Mouse (Mus musculus) urinary bladder, postnatal 10 days (tissue): ENCODE results near the gene Engase.
A peak's percentile ranks its signal among the peaks of the same experiment; 100 is the strongest.

Experiments
- DNase-seq: peaks from one replicate; pipeline ENCODE4 v3.0.0; 2022; ENCODE audit warnings: low spot score

Gene Engase

DNA sequence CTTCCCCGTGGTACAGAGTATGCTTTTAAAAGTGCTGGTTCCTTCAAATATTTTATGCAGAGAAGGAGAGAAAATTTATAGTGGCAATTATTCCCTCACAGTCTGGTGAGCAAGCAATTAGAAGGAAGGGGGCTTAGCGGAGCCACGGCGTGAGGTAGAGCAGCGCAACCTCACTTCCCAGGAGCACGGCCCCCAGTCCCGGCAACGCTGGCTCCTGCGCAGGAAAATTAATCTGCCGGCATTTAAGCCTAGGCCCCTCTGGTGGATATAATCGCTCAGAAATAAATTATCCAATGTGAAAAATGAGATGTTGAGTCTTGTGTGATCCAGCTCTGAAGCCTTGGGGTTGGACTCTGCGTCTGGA, 12.3 kb downstream of the Engase start:
- DNase-seq = no peak

DNA sequence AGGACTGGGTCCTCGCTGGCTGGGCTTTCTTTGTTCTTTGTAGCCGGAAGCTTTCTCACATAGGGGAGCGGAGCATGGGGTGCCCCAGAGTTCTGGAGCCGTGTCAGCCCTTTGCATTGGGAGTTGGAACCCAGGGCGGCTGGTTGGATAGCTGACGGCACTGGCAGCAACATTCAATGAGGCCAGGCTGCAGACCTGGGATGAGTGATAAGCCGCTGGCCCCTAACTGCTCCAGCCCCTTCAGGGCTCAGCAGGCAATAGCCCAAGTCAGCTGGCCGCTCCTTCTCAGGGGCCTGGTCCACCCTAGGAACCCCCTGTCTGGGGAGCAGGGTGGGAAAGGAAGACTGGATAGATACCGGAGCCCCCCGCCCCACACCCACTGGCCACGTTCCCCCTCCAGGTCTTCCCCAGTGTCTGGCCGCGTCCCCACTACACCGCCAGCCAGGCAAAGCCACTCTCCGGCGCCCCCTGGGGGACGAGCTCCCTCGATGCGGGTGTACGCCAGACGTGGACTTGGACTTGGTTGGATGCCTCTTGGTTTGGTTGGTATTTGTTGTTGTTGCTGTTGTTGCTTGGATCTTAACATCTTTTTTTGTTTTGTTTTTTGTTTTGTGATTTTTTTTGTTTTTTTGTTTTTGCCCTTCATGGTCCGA, 14.1 kb downstream of the Engase start:
- peak; percentile 57 for DNase-seq

DNA sequence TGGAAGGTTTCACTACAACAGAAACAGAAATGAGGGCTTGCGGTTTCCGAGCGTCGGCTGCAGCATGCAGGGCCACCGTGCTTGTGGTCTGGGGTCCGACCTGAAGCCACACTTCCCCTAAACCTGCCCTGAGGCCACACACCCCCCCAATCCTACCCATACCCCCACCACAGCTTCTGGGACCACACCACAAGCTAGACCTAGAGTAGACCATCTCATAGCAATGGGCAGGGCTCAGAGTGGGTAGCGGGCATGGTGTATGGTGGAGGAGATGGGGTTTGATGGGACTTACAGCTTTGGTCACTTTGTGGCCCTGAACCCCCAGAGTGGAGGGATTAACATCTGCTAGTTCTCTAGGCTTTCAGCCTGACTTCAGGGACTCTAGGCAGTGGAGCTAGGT, 14.6 kb downstream of the Engase start:
- no peak for DNase-seq

DNA sequence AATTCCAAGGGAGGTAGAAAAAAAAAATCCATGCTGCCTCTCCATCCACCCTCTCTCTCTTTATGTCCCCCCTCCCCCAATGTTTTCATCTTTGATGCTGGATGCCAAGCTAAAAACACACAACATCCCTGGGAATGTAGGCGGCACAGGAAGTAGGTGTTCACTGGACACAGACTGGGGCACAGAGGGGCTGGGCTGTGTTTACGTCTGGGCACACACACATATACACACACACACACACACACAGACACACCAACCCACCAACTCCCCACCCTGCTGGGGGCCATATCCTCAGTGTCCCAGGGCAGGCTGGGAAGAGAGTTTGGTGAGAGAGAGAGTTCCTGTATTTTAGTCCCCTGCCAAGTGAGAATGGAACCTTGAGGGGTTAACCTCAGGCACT, 16.8 kb downstream of the Engase start:
- DNase-seq = no peak

DNA sequence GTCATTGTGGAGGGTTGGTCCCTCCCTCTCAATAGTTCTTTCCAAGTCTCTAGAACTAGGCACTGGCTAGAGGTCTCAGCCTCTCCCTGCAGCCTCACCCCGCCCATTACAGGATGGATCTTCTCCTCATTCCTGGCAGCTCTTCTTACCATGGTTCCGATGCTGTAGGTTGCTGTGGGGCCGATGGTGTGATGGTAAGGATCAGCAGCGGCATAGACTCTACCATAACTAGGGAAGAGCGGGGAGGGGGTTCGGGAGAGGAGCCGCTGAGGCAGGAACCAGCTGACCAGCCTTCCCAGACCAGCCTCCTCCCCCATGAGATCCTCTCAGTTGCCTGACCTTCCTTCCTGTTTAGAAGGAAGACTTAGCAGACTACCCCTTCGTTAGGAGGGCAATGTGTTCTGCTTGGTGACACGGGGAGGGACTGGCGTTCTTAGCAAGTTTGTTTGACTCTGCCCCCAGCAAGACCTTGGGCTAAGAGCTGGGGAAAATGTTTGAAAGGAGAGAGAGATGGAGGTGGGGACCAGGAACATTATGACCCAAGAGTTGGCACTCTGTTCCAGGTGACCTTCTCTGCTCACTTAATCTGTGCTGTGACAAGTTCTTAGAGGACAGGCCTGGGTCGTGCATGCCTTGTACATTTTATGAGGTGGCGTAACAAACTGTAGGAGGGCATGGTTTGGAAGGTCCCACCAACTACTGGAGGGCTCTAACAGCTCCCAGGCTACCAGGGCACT, 17.5 kb downstream of the Engase start:
- no peak for DNase-seq

DNA sequence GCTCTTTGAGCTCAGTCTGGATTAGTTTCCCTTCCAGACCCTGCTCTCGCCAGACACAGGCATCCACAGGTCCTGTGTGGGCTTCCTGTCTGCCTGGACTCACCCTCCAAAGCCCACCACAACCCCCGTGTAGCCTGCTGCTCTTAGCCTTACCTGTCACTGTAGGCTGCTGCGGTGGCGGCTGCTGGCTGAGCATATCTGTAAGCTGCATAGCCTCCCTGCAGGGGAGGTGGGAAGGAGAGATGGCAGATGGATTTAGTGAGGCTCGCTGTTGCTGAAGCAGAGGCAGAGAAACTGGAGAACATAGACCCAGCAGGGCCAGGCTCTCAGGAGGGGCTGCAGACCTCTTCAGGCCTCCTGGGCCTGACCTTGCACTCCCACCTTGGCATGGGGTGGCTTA, 18.4 kb downstream of the Engase start:
- DNase-seq = no peak

DNA sequence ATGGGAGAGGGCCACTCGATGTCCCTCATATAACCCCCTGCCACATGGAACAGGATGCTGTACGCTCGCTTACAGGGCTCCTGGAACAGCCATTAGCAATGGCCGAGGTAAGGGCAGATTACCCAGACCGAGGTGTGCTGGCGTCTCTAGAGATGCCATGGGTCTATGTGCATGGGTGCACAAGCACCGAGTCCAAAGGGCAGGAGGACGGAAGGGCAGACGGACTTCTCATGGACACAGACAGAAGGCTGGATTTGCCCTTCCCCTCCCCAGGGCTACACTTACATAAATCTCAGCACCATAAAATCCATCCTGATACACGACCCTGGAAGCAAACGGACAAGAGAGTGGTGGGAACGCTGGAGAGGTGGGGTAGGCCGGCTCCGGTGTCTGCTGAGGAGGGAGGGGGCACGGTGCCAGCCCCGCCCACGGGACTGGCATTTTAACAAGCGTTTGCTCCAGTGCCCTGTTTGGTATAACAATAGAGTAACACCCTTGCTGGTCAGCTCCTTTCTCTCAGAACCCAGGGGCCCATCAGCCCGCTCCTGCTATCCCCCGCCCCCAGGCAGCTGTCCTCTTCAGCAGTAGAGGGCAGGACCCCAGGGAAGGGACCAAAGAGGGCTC, 19.5 kb downstream of the Engase start:
- no peak for DNase-seq

DNA sequence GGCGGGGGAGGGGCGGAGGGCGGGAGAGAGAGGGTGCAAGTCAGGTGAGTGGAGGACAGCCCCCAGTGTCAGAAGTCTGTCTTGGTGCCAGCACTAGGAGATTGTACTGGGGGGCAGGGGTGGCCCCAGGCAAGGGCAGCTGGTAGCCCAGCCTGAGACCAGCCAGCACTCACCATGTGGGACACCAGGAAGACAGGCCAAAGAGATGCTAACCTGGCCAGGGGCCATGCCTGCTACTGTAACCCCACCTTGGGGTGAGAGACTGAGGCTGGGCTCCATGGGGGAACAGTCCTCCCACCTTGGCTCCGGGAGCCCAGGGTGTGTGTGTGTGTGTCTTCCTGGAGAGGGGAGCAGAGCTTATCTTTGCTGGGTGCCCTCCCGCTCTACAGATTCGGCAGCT, 26.4 kb downstream of the Engase start:
- no peak for DNase-seq

DNA sequence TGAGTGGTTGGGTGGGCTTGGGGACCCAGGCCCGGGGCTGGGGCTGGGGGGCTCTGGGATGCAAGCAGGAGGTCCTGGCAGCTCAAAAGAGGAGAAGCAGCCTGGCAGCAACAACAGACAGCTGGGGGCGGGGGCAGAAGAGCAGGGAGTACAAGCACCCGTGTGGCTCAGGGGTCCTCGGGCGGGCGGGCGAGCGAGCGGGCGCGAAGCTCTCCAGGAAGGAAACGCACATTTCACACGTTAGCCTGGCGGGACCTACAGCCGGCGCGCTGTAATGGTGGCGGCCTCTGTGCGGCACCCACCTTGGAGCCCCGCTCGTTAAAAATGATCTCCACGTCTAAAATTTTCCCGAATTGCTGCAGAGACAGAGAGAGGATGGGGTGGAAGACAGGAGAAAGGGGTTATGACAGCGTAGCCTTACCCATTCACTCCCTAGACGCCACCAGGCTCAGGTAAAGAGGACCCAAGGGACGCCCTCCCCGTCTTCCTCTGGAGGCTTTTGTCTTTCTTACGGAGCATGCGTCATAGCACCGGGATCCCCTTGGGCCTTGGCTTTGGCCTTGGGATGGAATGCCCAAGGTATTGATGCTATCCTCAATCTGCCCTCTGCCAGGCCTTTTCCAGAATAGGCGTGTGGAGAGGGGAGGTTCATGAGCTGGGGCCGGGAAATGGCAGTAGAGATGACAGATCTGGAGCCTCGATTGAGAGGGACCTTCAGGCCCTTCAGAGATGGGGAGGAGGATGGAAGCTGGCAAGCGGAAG, 27.0 kb downstream of the Engase start:
- no peak for DNase-seq

DNA sequence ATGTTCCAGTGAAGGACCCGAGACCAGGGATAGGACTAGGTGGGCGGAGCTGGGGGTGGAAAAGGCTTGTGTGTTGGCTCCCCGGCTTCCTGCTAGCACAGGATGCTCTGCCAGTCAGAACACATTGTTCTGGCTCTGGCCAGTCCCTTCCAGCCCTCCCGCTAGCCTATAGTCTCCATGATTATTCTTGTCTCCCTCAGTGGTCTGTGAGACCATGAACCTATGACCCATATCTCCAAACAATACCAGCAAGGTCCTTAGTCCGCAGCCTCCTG, 27.5 kb downstream of the Engase start:
- no peak for DNase-seq

DNA sequence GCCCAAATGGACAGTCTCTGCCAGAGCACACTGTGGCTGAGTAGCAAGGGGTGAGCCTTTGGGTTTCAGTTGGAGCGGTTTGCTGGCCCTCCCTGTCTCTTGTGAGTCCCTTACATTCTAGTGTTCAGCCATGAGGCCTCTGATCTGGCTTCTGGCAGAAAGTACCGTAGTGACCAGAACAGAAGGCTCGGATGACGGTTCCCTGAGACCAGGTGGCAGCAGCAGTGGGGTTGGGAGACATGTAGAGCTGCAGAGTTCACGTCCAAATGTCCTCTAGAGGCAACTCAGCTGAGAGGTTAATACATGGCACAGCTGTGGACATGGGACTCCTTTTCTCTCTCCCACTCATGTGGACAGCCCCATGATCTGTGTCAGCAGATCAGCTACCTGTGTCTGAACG, 30.5 kb downstream of the Engase start:
- no peak for DNase-seq

DNA sequence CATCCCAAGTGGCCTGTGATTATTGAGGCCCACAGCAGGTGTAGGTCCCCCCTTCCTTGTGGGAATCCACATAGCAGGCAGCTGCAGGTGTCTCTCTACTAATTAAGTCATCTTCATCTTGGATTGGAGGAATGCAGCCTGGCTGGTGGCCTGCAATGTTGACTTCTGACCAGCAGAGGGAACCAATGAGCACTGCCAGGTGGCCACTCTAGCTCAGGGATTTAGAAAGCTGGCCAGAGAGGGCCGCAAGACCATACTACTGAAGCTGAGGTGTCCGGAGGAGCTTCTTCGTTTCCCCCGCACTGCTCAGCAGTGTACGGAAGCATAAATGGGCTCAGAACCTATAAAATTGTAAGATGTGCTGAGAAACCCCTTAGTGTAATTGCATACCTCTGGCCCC, 31.3 kb downstream of the Engase start:
- no peak for DNase-seq

DNA sequence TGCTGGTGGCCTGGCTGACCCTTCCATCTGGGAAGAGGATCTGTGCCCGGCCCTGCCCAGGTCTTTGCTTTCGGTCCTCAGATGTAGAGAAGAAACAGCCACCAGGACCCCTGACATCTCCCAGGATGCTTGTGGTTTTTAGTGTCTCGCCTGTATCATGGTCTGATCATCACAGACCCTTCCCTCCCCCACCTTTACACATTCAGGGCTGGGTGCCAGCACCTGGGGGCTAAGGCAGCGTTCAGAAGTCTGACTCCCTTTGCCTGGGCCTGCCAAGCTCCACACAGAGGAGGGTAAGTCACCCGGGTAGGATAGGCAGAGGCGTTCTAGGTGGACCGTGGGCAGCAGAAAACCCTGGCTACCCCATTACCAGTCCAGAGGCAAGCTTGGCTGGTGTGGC, 31.7 kb downstream of the Engase start:
- no peak for DNase-seq

DNA sequence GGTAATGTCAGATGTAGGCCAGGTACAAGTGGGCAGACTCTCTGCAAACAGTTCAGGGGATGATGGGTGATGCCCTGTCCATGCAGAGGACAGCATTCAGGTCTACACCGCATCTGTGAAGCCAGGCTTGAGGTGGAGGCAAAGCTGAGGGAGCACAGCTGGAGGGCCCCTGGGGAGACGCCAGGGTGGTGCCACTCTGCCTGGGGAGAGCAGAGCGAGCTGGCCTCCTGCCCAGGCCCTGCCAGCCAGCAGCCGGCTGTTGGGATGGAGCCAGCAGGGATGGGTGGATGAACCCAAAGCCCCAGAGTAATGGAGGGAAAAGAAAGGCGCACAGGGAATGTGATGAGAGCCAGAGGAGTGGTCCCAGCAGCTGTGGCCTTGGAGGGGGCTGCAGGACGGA, 35.2 kb downstream of the Engase start:
- DNase-seq = no peak

DNA sequence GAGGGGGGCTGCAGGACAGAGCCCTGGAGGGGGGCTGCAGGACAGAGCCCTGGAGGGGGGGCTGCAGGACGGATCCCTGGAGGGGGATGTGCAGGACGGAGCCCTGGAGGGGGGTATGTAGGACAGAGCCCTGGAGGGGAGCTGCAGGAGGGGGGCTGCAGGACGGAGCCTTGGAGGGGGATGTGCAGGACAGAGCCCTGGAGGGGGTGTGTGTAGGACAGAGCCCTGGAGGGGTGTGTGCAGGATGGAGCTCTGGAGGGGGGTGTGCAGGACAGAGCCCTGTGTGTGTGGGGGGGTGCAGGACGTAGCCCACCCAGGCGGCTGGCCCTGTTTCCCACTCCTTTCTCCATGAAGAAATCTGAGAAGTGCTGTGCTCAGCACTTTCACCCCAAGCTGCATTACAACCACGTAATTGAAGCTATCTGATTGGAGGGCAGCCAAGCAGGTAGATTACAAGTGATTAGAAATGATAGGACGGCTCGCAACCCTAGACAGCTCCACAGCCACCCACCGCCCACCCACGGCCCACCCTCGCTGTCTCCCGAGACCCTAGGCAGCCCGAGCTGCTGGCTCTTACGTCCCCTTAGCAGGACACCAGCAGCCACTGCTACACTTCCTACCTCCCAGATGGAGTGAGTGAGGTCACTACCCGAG, 35.8 kb downstream of the Engase start:
- DNase-seq = no peak

DNA sequence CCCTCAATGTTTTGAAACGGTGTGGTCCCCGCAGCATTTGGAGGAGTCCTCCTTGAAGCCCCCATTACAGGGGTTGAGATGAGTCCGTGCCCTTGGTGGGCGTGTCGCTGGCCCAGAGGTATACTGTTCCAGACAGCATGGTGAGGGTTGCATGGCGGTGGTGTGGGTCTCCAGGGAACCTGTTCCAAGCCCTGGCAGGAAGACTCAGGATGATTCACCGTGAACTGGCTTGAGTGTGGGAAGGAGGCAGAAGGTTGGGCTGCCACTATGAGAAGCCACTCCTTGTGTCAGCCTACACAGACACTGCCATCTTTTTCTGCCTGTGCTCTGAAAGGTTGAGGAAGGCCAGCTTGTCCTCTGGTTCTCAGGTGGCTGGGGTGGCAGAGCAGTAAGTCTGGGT, 41.3 kb downstream of the Engase start:
- DNase-seq = no peak

DNA sequence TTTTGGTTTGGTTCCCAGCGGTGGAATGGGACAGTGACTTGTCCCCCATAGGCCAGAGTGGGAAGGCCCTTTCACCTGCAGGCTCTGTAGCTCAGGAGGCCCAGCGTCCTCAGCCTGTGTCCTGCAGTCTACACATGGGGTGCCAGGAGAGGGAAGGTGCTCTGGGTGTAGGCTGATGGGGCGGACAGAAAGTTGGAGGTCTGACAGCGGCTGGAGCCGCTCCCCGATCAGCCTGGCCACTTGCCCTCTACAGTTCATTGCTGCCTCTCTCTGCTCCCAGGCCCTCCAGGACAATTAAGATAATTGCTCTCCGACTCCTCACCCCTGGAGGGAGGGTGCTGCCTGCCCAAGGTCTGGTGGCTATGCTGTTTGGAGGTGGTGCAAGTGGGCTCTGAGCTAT, 42.1 kb downstream of the Engase start:
- DNase-seq = no peak

DNA sequence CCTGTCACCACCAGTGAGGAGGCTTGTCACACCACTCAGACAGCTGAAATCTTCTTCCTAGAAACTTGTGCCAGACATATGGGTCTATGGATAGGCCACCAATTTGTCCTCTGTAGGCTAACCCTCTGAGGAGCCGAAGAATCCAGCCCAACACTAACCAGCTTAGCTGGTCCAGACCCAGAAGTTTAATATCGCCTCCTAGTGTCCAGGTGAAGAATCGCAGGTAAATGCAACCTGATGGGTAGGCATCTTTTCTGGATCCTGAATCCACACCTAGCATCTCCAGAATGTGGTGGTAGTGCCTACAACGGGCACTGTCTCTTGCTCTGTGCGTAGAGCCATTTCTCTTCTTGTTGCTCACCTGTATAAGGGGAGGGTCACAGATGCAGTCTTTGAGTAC, 43.6 kb downstream of the Engase start:
- DNase-seq = no peak

DNA sequence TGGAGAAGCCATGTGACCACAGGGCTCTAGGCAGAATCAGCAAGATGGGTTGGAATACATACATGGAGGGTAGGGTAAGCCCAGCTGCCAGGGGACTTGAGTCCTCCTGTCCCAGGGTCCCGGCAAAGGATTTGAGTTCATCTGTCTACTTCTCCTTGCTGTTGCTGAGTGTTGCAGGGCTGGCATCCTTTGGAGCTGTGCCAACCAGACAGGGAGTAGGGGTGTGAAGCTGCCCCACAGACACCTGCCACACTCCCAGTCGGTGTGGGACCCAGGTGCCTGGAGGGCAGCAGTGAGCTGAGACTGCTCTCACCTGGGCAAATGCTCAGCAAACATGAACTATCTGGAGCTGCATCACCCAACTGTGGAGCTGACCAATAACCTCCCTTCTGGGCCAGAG, 44.3 kb downstream of the Engase start:
- no peak for DNase-seq

DNA sequence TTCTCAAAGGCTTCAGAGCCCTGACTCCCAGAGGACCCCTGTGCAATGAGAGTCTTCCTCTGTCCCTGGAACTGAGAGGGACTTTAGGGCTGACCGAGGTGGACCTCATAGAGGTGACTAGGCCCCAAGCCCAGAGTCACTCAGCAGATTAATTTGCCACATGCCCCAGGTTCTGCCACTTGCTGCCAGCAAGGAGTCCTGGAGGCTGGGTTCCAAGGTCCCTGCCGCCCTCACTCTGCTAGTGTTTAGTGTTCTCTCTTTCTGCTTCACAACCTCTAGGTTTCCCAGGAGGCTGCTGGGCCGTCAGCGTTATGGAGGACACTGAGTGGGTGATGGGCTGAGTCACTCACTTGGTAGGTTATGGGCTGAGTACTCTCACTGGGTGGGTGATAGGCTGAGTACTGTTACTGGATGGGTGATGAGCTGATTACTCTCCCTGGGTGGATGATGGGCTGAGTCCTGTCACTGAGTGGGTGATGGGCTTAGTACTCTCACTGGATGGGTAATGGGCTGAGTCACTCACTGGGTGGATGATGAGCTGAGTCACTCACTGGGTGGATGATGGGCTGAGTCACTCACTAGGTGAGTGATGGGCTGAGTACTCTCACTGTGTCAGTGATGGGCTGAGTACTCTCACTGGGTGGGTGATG, 47.0 kb downstream of the Engase start:
- DNase-seq = no peak

DNA sequence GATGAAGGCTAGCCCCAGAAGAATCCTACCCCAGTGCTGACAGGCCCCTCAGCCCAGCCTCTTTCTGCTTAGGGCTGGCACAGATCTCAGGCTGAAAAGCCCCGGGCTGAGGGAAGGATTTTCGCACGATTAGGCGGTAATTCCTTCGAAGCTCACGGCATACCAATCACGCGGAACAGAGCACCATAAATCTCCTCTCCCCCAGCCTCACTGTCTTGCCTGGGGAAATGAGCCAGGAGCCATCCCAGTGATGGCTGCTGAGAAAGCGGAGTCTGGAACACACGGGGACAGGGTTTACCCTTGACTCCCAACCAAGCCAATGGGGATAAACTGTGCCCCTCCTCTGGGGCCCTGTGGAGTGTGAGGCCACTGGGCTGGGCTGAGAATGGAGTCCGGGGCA, 48.4 kb downstream of the Engase start:
- DNase-seq = no peak

DNA sequence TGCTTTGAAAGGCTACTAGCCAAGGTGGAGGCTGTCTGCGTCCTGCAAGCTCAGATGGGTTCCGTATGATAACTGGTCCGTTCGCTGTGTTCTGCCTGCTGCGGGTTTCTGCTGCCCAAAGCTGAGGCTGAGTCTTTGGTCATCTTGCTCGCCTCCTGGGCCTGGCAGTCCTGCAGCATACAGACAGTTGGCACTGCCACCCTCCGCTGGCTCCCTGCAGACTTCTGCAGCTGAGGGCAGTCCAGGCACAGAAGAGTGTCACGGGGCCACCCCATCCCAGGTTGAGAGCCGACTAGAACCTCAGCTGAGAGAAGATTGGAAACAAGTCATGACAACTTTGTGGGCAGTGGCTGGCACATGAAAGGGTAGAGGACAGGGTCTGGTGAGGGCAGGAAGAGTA, 52.1 kb downstream of the Engase start:
- no peak for DNase-seq
